Mouse (Mus musculus) limb, embryonic 11.5 days (tissue): ENCODE results near the gene Mpv17l. TPM values are rescaled to one million over a fixed set of nuclear protein-coding genes. Genes with fewer than 3 reads are reported as not detected.
"Not testable (repeated sequence)": the region's sequence is repeated elsewhere in the genome, so short reads cannot be mapped to it uniquely, and the experiment has no call there.

ENCODE experiments used
- ATAC-seq: fragments of 200-750 bp; cut with Nextera tagmentation; 2 replicates; pipeline ENCODE4 v1.8.0; 2017; ENCODE audit warnings: low read depth; ENCODE audit not compliant: insufficient number of reproducible peaks, low FRiP score, low TSS enrichment
- DNase-seq: peaks from one replicate; pipeline ENCODE4 v3.0.0-alpha.2; 2015; ENCODE audit warnings: low spot score
- H3K27ac ChIP-seq: fragments of 300-500 bp; sonication (generic); replicated peaks from 2 replicates; pipeline ENCODE4 v1.5.1; 2014; ENCODE audit warnings: low read depth, mild to moderate bottlenecking, low read length
- H3K27me3 ChIP-seq: fragments of 300-500 bp; sonication (generic); 2 replicates; pipeline ENCODE4 v1.6.1; 2014; ENCODE audit warnings: mild to moderate bottlenecking, low read length, mixed read lengths; ENCODE audit not compliant: control insufficient read depth, insufficient read depth
- H3K36me3 ChIP-seq: fragments of 300-500 bp; sonication (generic); 2 replicates; pipeline ENCODE4 v1.6.1; 2014; ENCODE audit warnings: mild to moderate bottlenecking, low read length, moderate library complexity, mixed read lengths; ENCODE audit not compliant: control insufficient read depth, insufficient read depth
- H3K4me1 ChIP-seq: fragments of 300-500 bp; sonication (generic); 2 replicates; pipeline ENCODE4 v1.6.1; 2014; ENCODE audit warnings: low read length, mixed read lengths; ENCODE audit not compliant: control insufficient read depth, insufficient read depth
- H3K4me2 ChIP-seq: fragments of 300-500 bp; sonication (generic); 2 replicates; pipeline ENCODE4 v1.6.1; 2014; ENCODE audit warnings: low read depth, mild to moderate bottlenecking, moderate library complexity; ENCODE audit not compliant: severe bottlenecking
- H3K4me3 ChIP-seq: fragments of 300-500 bp; sonication (generic); 2 replicates; pipeline ENCODE4 v1.5.1; 2014; ENCODE audit warnings: low read depth, low read length
- H3K9ac ChIP-seq: fragments of 300-500 bp; sonication (generic); 2 replicates; pipeline ENCODE4 v1.6.1; 2014; ENCODE audit warnings: mild to moderate bottlenecking, low read length
- H3K9me3 ChIP-seq: fragments of 300-500 bp; sonication (generic); 2 replicates; pipeline ENCODE4 v1.6.1; 2016; ENCODE audit warnings: low read length; ENCODE audit not compliant: control insufficient read depth
- WGBS: fragments of 180-500 bp; shearing (Covaris S2); extraction: QIAGEN DNeasy Blood & Tissue Kit; methylation state at CpG from one replicate; pipeline ENCODE4 v1.1.7; 2014; 5-methylcytosine and 5-hydroxymethylcytosine counted together
- polyA plus RNA-seq: library from polyadenylated mRNA; unstranded; fragments of >200 nt; fragmentation: Nextera tagmentation; extraction: Ambion mirVana; gene quantifications from 2 replicates; pipeline ENCODE4 v1.2.1, GENCODE M21; 2014

Gene Mpv17l
- polyA plus RNA-seq, 1 experiment from 2014 or later: 2.6 TPM

- Histone ChIP-seq H3K27ac (no peak overlapping the region), H3K27me3 (no peaks in the 10 kb centered on the region), H3K9me3 (no peaks in the 10 kb centered on the region), H3K4me1 (no peaks in the 10 kb centered on the region), H3K4me2 (no peak overlapping the region), H3K9ac (no peak overlapping the region), H3K36me3 (no peaks in the 10 kb centered on the region), H3K4me3 (no peak overlapping the region)
- no peak for ATAC-seq
- no peak for DNase-seq
- WGBS: 89% methylated on average over 5 of the region's 5 CpGs
Measured at GRCm38 (mm10) chr16:13920093-13920492, 17.1 kb downstream of the Mpv17l start.

GRCm38 (mm10) chr16:13921063-13921462 lies 18.1 kb downstream of the Mpv17l start:
- Histone ChIP-seq H3K27ac (no peak overlapping the region), H3K4me2 (no peak overlapping the region), H3K27me3 (no peaks in the 10 kb centered on the region), H3K36me3 (no peaks in the 10 kb centered on the region), H3K9me3 (no peaks in the 10 kb centered on the region), H3K4me1 (no peaks in the 10 kb centered on the region), H3K4me3 (no peak overlapping the region), H3K9ac (no peak overlapping the region)
- no peak for ATAC-seq
- DNase-seq: no peak
- WGBS: 82% methylated on average over 6 of the region's 6 CpGs

DNA sequence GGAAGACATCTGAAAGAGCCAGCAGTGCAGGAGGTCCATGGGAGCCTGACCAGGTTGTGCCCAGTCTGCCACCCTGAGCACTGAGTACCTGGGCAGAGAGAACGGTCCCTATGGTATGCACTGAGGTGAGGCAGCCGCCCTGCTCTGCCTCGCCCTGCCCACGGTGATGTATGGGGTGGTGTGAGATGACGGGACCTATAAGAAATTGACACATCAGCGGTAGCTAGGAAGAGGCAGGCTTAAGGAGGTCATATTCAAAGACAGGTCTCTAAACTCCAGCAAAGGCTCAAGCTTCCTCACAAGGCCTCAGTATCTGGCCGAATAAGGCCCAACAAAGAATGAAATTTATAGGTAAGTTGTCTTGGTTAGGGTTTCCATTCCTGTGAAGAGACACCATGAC lies 18.8 kb downstream of the Mpv17l start:
- ATAC-seq: no peak
- H3K27ac ChIP-seq: no peak overlapping the region
- H3K4me2 ChIP-seq: no peak overlapping the region
- H3K9me3 ChIP-seq: no peaks in the 10 kb centered on the region
- no peaks in the 10 kb centered on the region for H3K36me3 ChIP-seq
- H3K4me3 ChIP-seq: no peak overlapping the region
- no peak overlapping the region for H3K9ac ChIP-seq
- H3K4me1 ChIP-seq: no peaks in the 10 kb centered on the region
- H3K27me3 ChIP-seq: no peaks in the 10 kb centered on the region
- no peak for DNase-seq
- WGBS: 93% methylated on average over 7 of the region's 7 CpGs

DNA sequence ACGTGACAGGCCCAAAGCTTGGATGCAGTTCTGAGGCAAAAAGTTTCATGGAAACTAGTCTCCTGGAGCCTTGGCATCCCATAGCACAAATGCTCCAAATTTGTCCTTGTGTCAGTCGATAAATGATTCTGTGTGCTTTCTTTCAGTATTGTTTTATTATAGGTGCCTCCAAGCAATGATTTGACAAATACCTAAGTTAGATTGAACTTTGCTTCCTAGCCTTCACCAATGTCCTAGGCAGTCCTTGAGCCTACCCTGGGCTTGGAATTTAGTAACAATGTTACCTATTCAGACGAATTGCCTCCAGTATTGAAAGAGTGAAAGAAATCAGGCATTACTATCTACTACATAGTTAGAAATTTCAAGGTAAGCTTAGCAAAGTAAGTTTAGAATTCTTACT lies 19.5 kb downstream of the Mpv17l start:
- not testable (repeated sequence) for H3K27me3 ChIP-seq
- WGBS: 89% methylated on average over 3 of the region's 3 CpGs

DNA sequence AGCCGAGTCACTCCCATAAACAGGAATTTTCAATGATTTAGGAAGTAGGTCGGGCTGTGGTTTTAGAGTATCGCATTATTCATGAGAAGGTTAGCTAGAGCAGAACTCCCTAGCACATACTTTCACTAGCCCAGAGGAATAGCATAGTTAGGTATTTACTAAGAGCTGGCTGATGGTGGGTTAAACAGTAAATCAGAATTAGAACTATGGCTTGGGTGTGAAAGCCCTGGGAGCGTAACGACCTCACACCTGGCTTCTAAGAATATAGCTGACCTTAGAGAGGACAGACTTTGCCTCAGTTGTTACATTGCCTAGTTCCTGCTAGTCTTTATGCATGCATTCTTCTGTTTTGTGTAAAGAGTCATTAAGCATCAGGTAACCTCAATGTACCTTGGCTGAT lies 20.0 kb downstream of the Mpv17l start:
- H3K36me3 ChIP-seq, ATAC-seq, H3K9me3 ChIP-seq, H3K4me2 ChIP-seq, DNase-seq, H3K4me1 ChIP-seq, H3K27me3 ChIP-seq, H3K4me3 ChIP-seq, H3K27ac ChIP-seq, H3K9ac ChIP-seq: not testable (repeated sequence)
- WGBS: 92% methylated on average over 5 of the region's 5 CpGs

More for the DNA sequence above, 19.5 kb downstream of the Mpv17l start:
- not testable (repeated sequence) for H3K36me3 ChIP-seq, H3K4me3 ChIP-seq, H3K9ac ChIP-seq, H3K9me3 ChIP-seq, DNase-seq, H3K27ac ChIP-seq, H3K4me1 ChIP-seq, ATAC-seq, H3K4me2 ChIP-seq

GRCm38 (mm10) chr16:13927456-13928075 lies 24.6 kb downstream of the Mpv17l start:
- no peak overlapping the region for H3K9ac ChIP-seq
- ATAC-seq (no peak), DNase-seq (no peak)
- H3K4me3 ChIP-seq: no peak overlapping the region
- no peaks in the 10 kb centered on the region for H3K27me3 ChIP-seq
- no peaks in the 10 kb centered on the region for H3K36me3 ChIP-seq
- no peaks in the 10 kb centered on the region for H3K4me1 ChIP-seq
- no peak overlapping the region for H3K27ac ChIP-seq
- H3K9me3 ChIP-seq: no peaks in the 10 kb centered on the region
- 75% methylated on average over 4 of the region's 4 CpGs for WGBS
- no peak overlapping the region for H3K4me2 ChIP-seq

- Histone ChIP-seq H3K4me1 (no peaks in the 10 kb centered on the region), H3K9ac (peak overlapping the region; percentile 57), H3K27me3 (peaks cover 5% of the 10 kb centered on the region; the same call in 1 of the 2 replicates), H3K4me2 (peak overlapping the region; percentile 98), H3K36me3 (no peaks in the 10 kb centered on the region), H3K27ac (no peak overlapping the region), H3K9me3 (no peaks in the 10 kb centered on the region), H3K4me3 (peak overlapping the region; percentile 63)
- ATAC-seq (peak; percentile 94), DNase-seq (peak; percentile 79)
- 5% methylated on average over 28 of the region's 28 CpGs for WGBS
Measured at GRCm38 (mm10) chr16:13940139-13940846, 37.3 kb downstream of the Mpv17l start.

- H3K4me1 ChIP-seq: no peaks in the 10 kb centered on the region
- ATAC-seq: peak; percentile 83
- peaks cover 5% of the 10 kb centered on the region; the same call in 1 of the 2 replicates for H3K27me3 ChIP-seq
- WGBS: 3% methylated on average over 34 of the region's 34 CpGs
- H3K36me3 ChIP-seq: no peaks in the 10 kb centered on the region
- peak overlapping the region; percentile 57 for H3K9ac ChIP-seq
- H3K4me3 ChIP-seq: peak overlapping the region; percentile 63
- no peaks in the 10 kb centered on the region for H3K9me3 ChIP-seq
- H3K27ac ChIP-seq: no peak overlapping the region
- DNase-seq: no peak
- H3K4me2 ChIP-seq: peak overlapping the region; percentile 98
Measured at GRCm38 (mm10) chr16:13940847-13941395, 38.0 kb downstream of the Mpv17l start.
